Mouse (Mus musculus) embryonic facial prominence, embryonic 10.5 days (tissue): Measurements from ENCODE around the gene Gm21985. TPM values are rescaled to one million over a fixed set of nuclear protein-coding genes. Genes with fewer than 3 reads are reported as not detected.
"Not testable (repeated sequence)": the region's sequence is repeated elsewhere in the genome, so short reads cannot be mapped to it uniquely, and the experiment has no call there.

Experiments
- DNase-seq: peaks from one replicate; pipeline ENCODE4 v3.0.0-alpha.2; 2017; ENCODE audit warnings: low spot score
- H3K27ac ChIP-seq: fragments of 300-500 bp; sonication (generic); replicated peaks from 2 replicates; pipeline ENCODE4 v1.5.1; 2016; ENCODE audit warnings: mild to moderate bottlenecking
- H3K27me3 ChIP-seq: fragments of 300-500 bp; sonication (generic); replicated peaks from 2 replicates; pipeline ENCODE4 v1.6.1; 2016; ENCODE audit warnings: low read depth, mild to moderate bottlenecking; ENCODE audit not compliant: poor library complexity, severe bottlenecking
- H3K36me3 ChIP-seq: fragments of 300-500 bp; sonication (generic); replicated peaks from 2 replicates; pipeline ENCODE4 v1.6.1; 2016; ENCODE audit warnings: mild to moderate bottlenecking, moderate library complexity
- H3K4me1 ChIP-seq: fragments of 300-500 bp; sonication (generic); 2 replicates; pipeline ENCODE4 v1.6.1; 2016
- H3K4me3 ChIP-seq: fragments of 300-500 bp; sonication (generic); 2 replicates; pipeline ENCODE4 v1.5.1; 2016; ENCODE audit warnings: mild to moderate bottlenecking, moderate library complexity
- H3K9me3 ChIP-seq: fragments of 300-500 bp; sonication (generic); 2 replicates; pipeline ENCODE4 v1.6.1; 2016; ENCODE audit warnings: mild to moderate bottlenecking
- WGBS: fragments of 180-500 bp; shearing (Covaris S2); methylation state at CpG from one replicate; pipeline ENCODE4 v1.1.7; 2016; 5-methylcytosine and 5-hydroxymethylcytosine counted together
- polyA plus RNA-seq: library from polyadenylated mRNA; unstranded; fragments of >200 nt; fragmentation: Nextera tagmentation; extraction: Ambion mirVana; gene quantifications from 2 replicates; pipeline ENCODE4 v1.2.1, GENCODE M21; 2016

Gene Gm21985
- polyA plus RNA-seq, 1 experiment from 2014 or later, result not detected

- no peaks in the 10 kb centered on the region for H3K27me3 ChIP-seq
- H3K27ac ChIP-seq, result no peak overlapping the region
- H3K9me3 ChIP-seq, result no peaks in the 10 kb centered on the region
- 86% methylated on average over 2 of the region's 2 CpGs for WGBS
- no peak for DNase-seq
- H3K36me3 ChIP-seq, result no peaks in the 10 kb centered on the region
- H3K4me1 ChIP-seq, result peaks cover 15% of the 10 kb centered on the region
- no peak overlapping the region for H3K4me3 ChIP-seq
Observed at GRCm38 (mm10) chr2:112270011-112270410, 3.9 kb downstream of the Gm21985 start.

GRCm38 (mm10) chr2:112272909-112273308 lies 6.8 kb downstream of the Gm21985 start:
- 83% methylated on average over 2 of the region's 2 CpGs for WGBS
- Histone ChIP-seq H3K4me1 (no peaks in the 10 kb centered on the region; the same call in 1 of the 2 replicates), H3K4me3 (no peak overlapping the region), H3K36me3 (no peaks in the 10 kb centered on the region), H3K27me3 (no peaks in the 10 kb centered on the region), H3K27ac (no peak overlapping the region), H3K9me3 (no peaks in the 10 kb centered on the region)
- DNase-seq, result no peak

- Histone ChIP-seq H3K27ac (no peak overlapping the region), H3K27me3 (no peaks in the 10 kb centered on the region), H3K4me3 (no peak overlapping the region), H3K36me3 (no peaks in the 10 kb centered on the region), H3K9me3 (no peaks in the 10 kb centered on the region), H3K4me1 (no peaks in the 10 kb centered on the region; the same call in 1 of the 2 replicates)
- WGBS, result 87% methylated on average over 6 of the region's 6 CpGs
- no peak for DNase-seq
Observed at GRCm38 (mm10) chr2:112273474-112273873, 7.4 kb downstream of the Gm21985 start.

GRCm38 (mm10) chr2:112276870-112277269 lies 10.8 kb downstream of the Gm21985 start:
- Histone ChIP-seq H3K4me3 (no peak overlapping the region), H3K9me3 (no peaks in the 10 kb centered on the region), H3K36me3 (no peaks in the 10 kb centered on the region), H3K27me3 (no peaks in the 10 kb centered on the region), H3K27ac (no peak overlapping the region), H3K4me1 (no peaks in the 10 kb centered on the region)
- DNase-seq, result no peak
- 91% methylated on average over 3 of the region's 3 CpGs for WGBS

- H3K27me3 ChIP-seq, result no peaks in the 10 kb centered on the region
- no peaks in the 10 kb centered on the region for H3K9me3 ChIP-seq
- WGBS, result 93% methylated on average over 1 of the region's 1 CpGs
- no peak overlapping the region for H3K27ac ChIP-seq
- DNase-seq, result no peak
- peaks cover 8% of the 10 kb centered on the region for H3K4me1 ChIP-seq
- no peak overlapping the region for H3K4me3 ChIP-seq
- H3K36me3 ChIP-seq, result no peaks in the 10 kb centered on the region
Observed at GRCm38 (mm10) chr2:112282846-112283245, 16.7 kb downstream of the Gm21985 start.

GRCm38 (mm10) chr2:112284363-112285030 lies 18.4 kb downstream of the Gm21985 start:
- H3K4me1 ChIP-seq, result peaks cover 8% of the 10 kb centered on the region
- 1% methylated on average over 21 of the region's 21 CpGs for WGBS
- peak overlapping the region; percentile 76 for H3K27ac ChIP-seq
- H3K9me3 ChIP-seq, result no peaks in the 10 kb centered on the region
- no peaks in the 10 kb centered on the region for H3K27me3 ChIP-seq
- peak overlapping the region; percentile 65 for H3K4me3 ChIP-seq
- peak; percentile 59 for DNase-seq
- H3K36me3 ChIP-seq, result no peaks in the 10 kb centered on the region

GRCm38 (mm10) chr2:112285031-112285390 lies 18.9 kb downstream of the Gm21985 start:
- DNase-seq, result no peak
- Histone ChIP-seq H3K9me3 (no peaks in the 10 kb centered on the region), H3K4me1 (peaks cover 8% of the 10 kb centered on the region), H3K36me3 (no peaks in the 10 kb centered on the region), H3K4me3 (peak overlapping the region; percentile 65), H3K27me3 (no peaks in the 10 kb centered on the region), H3K27ac (no peak overlapping the region)
- WGBS, result 64% methylated on average over 6 of the region's 6 CpGs

- not testable (repeated sequence) for H3K4me1 ChIP-seq, DNase-seq, H3K4me3 ChIP-seq, H3K27ac ChIP-seq, H3K9me3 ChIP-seq, H3K27me3 ChIP-seq, H3K36me3 ChIP-seq
- WGBS, result 96% methylated on average over 1 of the region's 1 CpGs
Observed at GRCm38 (mm10) chr2:112286062-112286461, 19.9 kb downstream of the Gm21985 start.

- Histone ChIP-seq H3K36me3 (no peaks in the 10 kb centered on the region), H3K4me1 (peaks cover 8% of the 10 kb centered on the region), H3K27me3 (no peaks in the 10 kb centered on the region), H3K27ac (no peak overlapping the region), H3K9me3 (no peaks in the 10 kb centered on the region), H3K4me3 (no peak overlapping the region)
- no peak for DNase-seq
- WGBS, result 72% methylated on average over 4 of the region's 4 CpGs
Observed at GRCm38 (mm10) chr2:112287059-112287458, 20.9 kb downstream of the Gm21985 start.

GRCm38 (mm10) chr2:112289507-112289906 lies 23.4 kb downstream of the Gm21985 start:
- Histone ChIP-seq H3K4me3 (no peak overlapping the region), H3K36me3 (no peaks in the 10 kb centered on the region), H3K9me3 (no peaks in the 10 kb centered on the region), H3K27ac (no peak overlapping the region), H3K27me3 (no peaks in the 10 kb centered on the region), H3K4me1 (peaks cover 2% of the 10 kb centered on the region)
- WGBS, result 94% methylated on average over 3 of the region's 3 CpGs
- no peak for DNase-seq

GRCm38 (mm10) chr2:112292823-112293222 lies 26.7 kb downstream of the Gm21985 start:
- H3K36me3 ChIP-seq, result no peaks in the 10 kb centered on the region
- no peak overlapping the region for H3K27ac ChIP-seq
- WGBS, result 85% methylated on average over 2 of the region's 2 CpGs
- DNase-seq, result no peak
- no peaks in the 10 kb centered on the region for H3K9me3 ChIP-seq
- no peaks in the 10 kb centered on the region for H3K27me3 ChIP-seq
- no peak overlapping the region for H3K4me3 ChIP-seq
- H3K4me1 ChIP-seq, result no peaks in the 10 kb centered on the region

GRCm38 (mm10) chr2:112296211-112296610 lies 30.1 kb downstream of the Gm21985 start:
- no peaks in the 10 kb centered on the region for H3K27me3 ChIP-seq
- H3K4me3 ChIP-seq, result no peak overlapping the region
- no peaks in the 10 kb centered on the region for H3K36me3 ChIP-seq
- no peak overlapping the region for H3K27ac ChIP-seq
- no peaks in the 10 kb centered on the region for H3K4me1 ChIP-seq
- WGBS, result 87% methylated on average over 3 of the region's 3 CpGs
- no peaks in the 10 kb centered on the region for H3K9me3 ChIP-seq
- DNase-seq, result no peak

GRCm38 (mm10) chr2:112298221-112298620 lies 32.1 kb downstream of the Gm21985 start:
- Histone ChIP-seq H3K9me3 (no peaks in the 10 kb centered on the region), H3K36me3 (no peaks in the 10 kb centered on the region), H3K4me3 (no peak overlapping the region), H3K4me1 (no peaks in the 10 kb centered on the region), H3K27ac (no peak overlapping the region), H3K27me3 (no peaks in the 10 kb centered on the region)
- 94% methylated on average over 4 of the region's 4 CpGs for WGBS
- no peak for DNase-seq
